Mouse (Mus musculus): ENCODE data around the gene Mpst.

The Mpst gene

GRCm38 (mm10) chr15:78405098-78405497, 1.1 kb upstream of the Mpst start:
- no peak for DNase-seq

GRCm38 (mm10) chr15:78405517-78406211, 552 bp upstream of the Mpst start, which contains the start of gene Tst:
Tst (minus strand) TSS chr15:78405907.
- peak; percentile 97 to 99 for DNase-seq

DNA sequence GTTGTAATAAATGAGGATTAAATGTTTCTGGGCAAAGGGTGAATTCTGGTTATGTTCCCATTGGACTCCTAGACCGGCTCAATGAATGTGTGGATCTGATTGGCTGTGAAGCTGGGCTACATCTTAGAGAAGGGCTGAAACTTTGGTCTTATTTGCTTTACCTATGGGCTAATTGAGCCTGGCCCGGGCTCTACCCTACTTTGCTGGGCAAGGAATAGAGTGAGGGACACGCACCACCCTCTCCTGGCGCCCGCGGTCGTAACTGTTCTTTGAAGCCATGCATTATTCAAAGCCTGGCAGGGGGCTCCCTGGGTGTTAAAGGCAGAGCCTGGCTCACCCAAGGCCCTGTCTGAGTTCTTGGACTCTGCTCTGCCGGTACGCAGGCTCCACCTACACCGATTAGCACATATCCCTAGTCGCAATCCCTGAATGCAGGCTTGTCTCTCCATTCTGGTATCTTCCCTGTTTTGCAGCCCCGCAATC, 3.4 kb downstream of the Mpst start:
- peak; percentile 76 to 81 for DNase-seq

DNA sequence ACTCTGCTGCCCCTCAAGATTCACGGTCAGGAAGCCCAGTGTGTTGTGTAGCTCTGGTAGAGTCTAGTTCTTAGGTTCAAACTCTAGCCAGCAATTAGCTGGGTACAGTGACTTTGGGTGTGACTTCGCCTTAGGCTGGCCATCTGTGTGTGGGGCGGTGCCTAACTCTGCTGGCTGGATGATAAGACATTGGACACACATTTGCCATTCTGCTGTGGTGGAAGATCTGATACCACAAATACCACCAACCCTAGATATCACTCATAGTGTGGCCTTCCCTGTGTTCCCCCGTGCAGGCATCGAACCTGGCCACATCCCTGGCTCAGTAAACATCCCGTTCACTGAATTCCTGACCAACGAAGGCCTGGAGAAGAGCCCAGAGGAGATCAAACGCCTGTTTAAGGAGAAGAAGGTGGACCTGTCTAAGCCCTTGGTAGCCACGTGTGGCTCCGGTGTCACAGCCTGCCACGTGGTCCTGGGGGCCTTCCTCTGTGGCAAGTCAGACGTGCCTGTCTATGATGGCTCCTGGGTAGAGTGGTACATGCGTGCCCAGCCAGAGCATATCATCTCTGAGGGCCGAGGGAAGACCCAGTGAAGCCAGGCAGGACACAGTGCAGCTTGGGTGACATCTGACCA, 7.0 kb downstream of the Mpst start:
- no peak for DNase-seq

DNA sequence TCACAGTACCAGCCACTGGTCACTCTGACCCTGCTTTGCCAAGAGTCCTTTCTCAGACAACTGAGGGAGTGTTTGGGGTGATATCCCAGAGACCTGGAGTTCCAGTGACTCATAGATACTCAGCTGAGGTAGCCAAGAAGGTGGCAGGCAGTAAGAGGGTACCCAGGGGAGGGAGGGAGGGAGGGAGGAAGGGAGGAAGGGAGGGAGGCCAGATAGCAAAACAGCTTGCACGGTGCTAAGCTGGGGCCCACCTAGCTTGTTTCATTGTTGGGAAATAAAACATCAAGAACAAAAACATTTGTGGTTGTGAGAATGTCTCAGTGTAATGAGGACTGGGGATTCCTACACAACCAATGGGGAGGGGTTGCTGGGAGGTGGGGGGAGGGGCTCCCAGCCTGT, 7.5 kb downstream of the Mpst start:
- no peak for DNase-seq

DNA sequence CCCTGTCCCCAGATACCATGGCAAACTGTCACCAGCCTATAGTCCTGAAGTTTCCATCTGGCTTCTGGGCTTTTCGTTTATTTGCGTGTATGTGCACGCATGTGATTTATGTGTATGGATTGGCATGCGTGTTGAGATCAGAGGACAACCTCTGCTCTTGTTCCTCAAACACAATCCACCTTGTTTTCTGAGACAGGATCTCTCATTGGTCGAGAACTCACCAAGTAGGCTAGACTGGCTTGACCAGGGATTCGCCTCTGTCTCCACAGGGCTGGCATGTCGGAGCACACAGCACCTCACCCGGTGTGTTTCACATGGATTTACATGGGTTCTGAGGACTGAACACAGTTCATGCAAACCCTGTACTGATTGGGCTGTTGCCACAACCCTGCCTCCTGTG, 7.9 kb downstream of the Mpst start:
- no peak for DNase-seq

GRCm38 (mm10) chr15:78416937-78417336, 10.7 kb downstream of the Mpst start:
- DNase-seq, result peak; percentile 83 to 94

GRCm38 (mm10) chr15:78420395-78420794, 14.2 kb downstream of the Mpst start:
- no peak for DNase-seq

GRCm38 (mm10) chr15:78422046-78422956, 16.1 kb downstream of the Mpst start:
- DNase-seq, result peak; percentile 78 to 93

- DNase-seq, result peak; percentile 88 to 90
Measured at GRCm38 (mm10) chr15:78424507-78424906, 18.3 kb downstream of the Mpst start.

- no peak for DNase-seq
Measured at GRCm38 (mm10) chr15:78425230-78425629, 19.0 kb downstream of the Mpst start.

GRCm38 (mm10) chr15:78428391-78429138, 22.3 kb downstream of the Mpst start, which contains the start of gene Kctd17:
Kctd17 (plus strand) TSS chr15:78428564.
- DNase-seq, result peak; percentile 81 to 89

DNA sequence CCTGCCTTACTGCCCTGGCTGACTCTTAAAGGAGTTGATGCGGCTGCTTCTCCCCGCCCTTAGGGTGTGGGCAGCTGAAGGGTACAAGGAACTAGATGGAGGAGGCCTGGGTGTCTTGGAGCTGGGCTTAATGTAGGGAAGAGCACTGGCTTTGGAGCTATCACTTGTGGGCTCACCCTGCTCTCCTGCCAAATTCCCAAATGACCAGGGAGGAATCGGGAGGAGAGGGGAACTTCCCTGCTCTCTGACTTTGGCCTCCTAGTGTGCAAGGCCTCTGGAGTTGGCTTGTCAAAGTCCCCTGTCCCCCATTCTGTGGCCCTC, 22.9 kb downstream of the Mpst start:
- DNase-seq, result no peak

- peak; percentile 58 for DNase-seq
Measured at GRCm38 (mm10) chr15:78429871-78430622, 23.8 kb downstream of the Mpst start.

DNA sequence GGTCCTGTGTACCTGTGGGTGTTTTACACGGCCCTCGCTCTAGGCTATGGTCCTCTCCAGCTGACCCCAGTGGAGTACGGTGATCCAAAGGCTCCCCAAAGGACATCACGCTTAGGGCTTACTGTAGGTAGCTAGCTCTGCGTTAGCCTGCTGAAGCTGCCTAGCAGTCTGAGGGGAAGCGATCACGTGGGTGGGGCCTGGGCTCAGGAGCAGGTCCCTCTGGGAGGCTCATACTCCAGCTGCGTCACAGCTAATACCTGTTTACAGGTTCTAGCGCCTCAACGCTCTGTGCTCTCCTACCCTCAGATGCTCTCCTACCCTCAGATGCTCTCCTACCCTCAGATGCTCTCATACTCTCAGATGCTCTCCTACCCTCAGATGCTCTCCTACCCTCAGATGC, 24.7 kb downstream of the Mpst start:
- DNase-seq, result no peak

DNA sequence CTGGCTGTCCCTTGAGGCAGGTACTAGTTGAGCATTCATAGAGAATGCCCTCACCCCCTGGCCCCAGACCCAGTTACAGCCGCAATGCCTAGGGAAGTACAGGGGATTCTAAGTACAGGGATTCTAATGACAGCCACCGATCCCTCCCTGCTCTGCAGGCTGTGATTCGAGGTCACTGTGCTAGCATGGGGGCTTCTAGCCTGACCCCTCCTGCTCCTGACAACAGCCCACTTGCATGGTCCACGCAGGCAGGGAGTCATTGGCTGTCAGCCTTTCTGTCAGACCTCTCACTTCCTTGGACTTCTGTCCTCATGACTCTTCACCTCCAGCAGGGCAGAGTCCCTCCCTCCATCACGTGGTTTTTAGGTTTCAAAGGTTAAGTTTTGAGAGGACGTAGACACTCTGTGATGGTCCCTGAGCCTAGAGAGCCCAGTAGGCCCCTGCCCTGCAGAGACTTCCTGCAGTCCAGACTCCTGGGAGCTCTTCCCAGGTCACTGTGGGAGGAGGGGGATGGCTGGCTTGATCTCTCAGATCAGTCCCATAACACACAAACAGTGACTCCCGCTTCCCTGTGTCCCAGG, 25.4 kb downstream of the Mpst start:
- DNase-seq, result peak; percentile 68 to 90

DNA sequence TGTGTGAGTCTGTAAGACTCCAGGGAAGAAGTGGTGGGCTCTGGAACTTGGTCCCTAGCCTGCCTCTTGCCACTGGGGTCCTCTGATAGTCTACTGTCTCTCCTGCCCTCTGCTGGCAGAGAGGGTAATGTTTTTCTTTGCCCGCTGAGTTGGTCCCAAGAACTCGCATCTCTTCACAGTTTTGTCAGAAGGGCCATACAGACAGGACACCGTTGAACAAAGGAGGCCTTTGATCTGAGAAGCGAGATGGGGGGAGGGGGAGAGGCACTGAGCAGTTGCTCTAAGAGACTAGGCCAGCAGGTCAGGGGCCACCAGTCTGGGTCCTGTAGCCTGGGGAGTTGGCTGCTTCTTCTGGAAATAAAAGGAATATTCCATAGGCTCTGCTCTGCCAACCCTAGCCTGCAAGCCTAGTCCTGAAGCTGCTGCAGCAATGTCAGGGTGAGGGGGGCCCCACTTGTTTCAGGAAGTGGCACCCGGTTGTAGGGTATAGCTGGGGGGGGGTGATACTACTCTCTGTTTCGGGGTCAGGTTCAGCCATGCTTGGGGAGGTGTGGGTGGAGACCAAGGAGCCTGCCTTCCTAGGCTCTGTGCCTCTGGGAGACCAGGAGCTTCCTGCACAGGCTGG, 28.8 kb downstream of the Mpst start:
- DNase-seq, result peak in 1 of 2 experiments; percentile 69

DNA sequence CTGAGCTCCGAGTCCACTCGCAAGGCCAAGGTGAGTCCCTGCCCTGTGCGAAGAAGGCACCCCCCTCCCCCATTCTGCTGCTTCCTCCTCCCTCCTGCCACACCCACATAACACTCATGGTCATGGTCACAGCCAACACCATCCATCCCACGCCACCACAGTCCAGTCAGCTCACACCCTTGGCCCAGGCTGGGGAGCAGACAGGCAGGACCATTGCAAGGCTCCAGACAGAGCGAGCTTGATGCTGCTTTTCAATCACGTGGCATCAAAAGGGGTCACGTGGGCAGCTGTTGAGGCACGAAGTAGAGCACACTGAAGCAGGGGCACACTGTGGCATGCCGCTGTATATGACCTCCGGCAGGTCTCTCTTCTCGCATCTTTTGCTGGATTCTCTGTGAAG, 29.5 kb downstream of the Mpst start:
- DNase-seq, result no peak

DNA sequence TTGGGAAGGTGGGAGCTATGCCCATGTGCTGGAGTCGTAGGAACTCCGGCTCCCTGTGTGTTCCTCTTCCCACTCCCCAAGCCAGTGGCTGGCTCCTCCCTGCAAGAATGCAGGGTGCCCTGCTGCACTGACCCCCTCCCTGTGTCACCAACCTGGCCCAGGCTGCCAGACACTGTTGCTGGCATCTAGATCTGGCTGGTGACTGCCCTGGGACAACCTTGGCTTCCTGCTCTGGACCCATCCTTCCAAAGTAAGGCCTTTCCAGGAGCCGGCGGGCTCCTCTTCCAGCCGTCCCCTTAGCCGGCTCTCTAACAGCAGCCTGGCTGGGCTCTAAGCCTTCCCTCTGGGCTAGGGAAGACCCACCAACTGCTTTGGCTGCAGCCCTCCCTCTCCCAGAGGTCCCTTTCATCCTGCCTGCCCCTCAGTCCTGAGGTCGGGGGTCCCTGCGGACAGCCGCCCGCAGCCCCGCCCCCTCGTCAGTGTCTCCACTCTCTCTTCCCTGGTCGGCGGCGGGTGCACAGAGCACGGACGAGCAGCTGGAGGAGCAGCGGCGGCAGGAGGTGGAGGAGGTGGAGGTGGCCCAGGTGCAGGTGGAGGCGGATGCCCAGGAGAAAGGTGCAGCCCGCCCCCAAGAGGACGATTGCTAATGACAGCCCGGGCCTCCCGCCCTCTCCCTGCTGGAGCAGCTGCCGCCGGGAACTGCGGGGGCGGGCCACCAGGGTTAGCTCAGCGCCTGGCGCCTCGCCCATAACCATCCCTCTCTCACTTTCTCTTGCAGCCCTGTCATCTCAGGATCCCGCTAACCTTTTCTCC, 30.4 kb downstream of the Mpst start:
- DNase-seq, result peak; percentile 80 to 86

Data from kidney, postnatal 36 days (tissue).